Mouse (Mus musculus) C2C12 (cell line): ENCODE data around the gene Zfp408.

Source experiments
- CTCF ChIP-seq: IDR thresholded peaks from one replicate; pipeline ENCODE4 v1.5.1; 2011; ENCODE audit not compliant: control insufficient read depth, insufficient read depth, insufficient read length
- MYOG ChIP-seq: IDR thresholded peaks from one replicate; pipeline ENCODE4 v1.6.1; 2011; ENCODE audit not compliant: control insufficient read depth, insufficient read length; ENCODE audit errors: extremely low read depth
- USF1 ChIP-seq: IDR thresholded peaks from one replicate; pipeline ENCODE4 v1.6.1; 2011; ENCODE audit warnings: low read depth, mild to moderate bottlenecking, control low read depth, moderate library complexity

- TF ChIP-seq CTCF, result no peak
- TF ChIP-seq MYOG, result no peak
- TF ChIP-seq USF1, result no peak
Measured at GRCm38 (mm10) chr2:91622356-91622755, 27.2 kb downstream of the Zfp408 start.
